ENCODE assay signal across 22 mouse cellular contexts in the genomic region with DNA sequence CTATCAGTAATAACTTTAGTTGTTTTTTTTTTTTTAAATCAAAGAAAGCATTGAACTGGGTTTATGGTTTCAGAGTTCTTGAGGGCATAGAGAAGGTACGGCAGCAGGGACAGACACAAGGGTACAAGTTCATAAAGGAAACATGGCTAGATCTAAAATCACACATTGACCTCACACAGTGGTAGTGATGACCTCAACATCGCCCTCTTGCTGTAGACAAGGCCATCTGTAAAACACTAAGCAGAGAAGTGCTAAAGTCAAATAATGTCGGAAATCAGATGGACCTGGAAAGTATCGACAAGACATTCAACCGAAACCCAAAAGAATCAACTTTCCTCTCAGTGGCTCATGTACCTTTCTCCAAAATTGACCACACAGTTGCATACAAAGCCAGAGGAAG.
DNase-seq lines count a peak whose midpoint lies in the region; ATAC-seq and TF ChIP-seq lines count a peak whose summit lies in the region.
"Had no signal": no experiment of that assay in that cellular context is flagged by ENCODE, and none has a peak within 500 bp of the region (broad histone marks: within the 10 kb centered on the region; RNA-seq: fewer than 3 reads in every experiment).

No protein-coding gene starts in this region.

- no peak for DNase-seq in gastrocnemius, adult 2 months
- DNase-seq in gastrocnemius, postnatal 14 days: no peak
- DNase-seq in 416B (ENCODE audit: low read depth): peak; percentile 2
- no peak for DNase-seq in frontal cortex, postnatal 10 days (ENCODE audit: low spot score in 2 of 2)
- no peak for DNase-seq in midbrain, embryonic 10.5 days (ENCODE audit: low spot score)
- DNase-seq: adrenal gland, adult 2 months; adrenal gland, postnatal 25 days; cerebellum, adult 11 months; cerebellum, adult 8-10 months; cerebellum, postnatal 14 days; gastrocnemius, postnatal 36 days; heart, adult 11 months; heart, postnatal 10 days had no signal

- H3K9me3 ChIP-seq in midbrain, embryonic 10.5 days (replicated peaks): no peaks in the 10 kb centered on the region
- H3K9me3 ChIP-seq: embryonic facial prominence, embryonic 13.5 days; forebrain, embryonic 12.5 days; heart, embryonic 13.5 days; hindbrain, embryonic 10.5 days; intestine, embryonic 15.5 days had no signal

- TF ChIP-seq CTCF in gastrocnemius, adult 2 months (IDR thresholded peaks at IDR 0.05): peak; percentile 16; the same call in 1 of the 2 replicates

- no peak overlapping the region for H3K27ac ChIP-seq in gastrocnemius, adult 2 months
- H3K27ac ChIP-seq in midbrain, embryonic 10.5 days (replicated peaks): no peak overlapping the region
- H3K27ac ChIP-seq: embryonic facial prominence, embryonic 13.5 days; forebrain, embryonic 12.5 days; heart, embryonic 13.5 days; hindbrain, embryonic 10.5 days; hindbrain, embryonic 14.5 days; intestine, embryonic 15.5 days had no signal

- no peaks in the 10 kb centered on the region for H3K36me3 ChIP-seq in midbrain, embryonic 10.5 days
- H3K36me3 ChIP-seq: embryonic facial prominence, embryonic 13.5 days; forebrain, embryonic 12.5 days; heart, embryonic 13.5 days; hindbrain, embryonic 10.5 days; intestine, embryonic 15.5 days had no signal

- no peaks in the 10 kb centered on the region for H3K27me3 ChIP-seq in midbrain, embryonic 10.5 days (ENCODE audit: low read depth, poor library complexity, severe bottlenecking)
- H3K27me3 ChIP-seq: embryonic facial prominence, embryonic 13.5 days; forebrain, embryonic 12.5 days; heart, embryonic 13.5 days; intestine, embryonic 15.5 days had no signal

- intact Hi-C loops in gastrocnemius, adult 2 months (cut with DNase I): no loop called here
- intact Hi-C loops in gastrocnemius, postnatal 14 days (cut with DNase I; ENCODE audit: low total_unique reads): no loop called here

- 91% methylated on average over 5 of the region's 5 CpGs for WGBS in midbrain, embryonic 10.5 days

- ATAC-seq in hematopoietic stem cell, adult 5-6 weeks (replicated peaks in 1 of 2; ENCODE audit: insufficient read depth in 1 of 2, low FRiP score in 2 of 2, low TSS enrichment in 1 of 2, low read depth in 1 of 2, poor library complexity in 2 of 2, severe bottlenecking in 2 of 2): peak; percentile 29 to 69; a peak in 3 of 4 replicates
- ATAC-seq in neutrophil, adult 5-6 weeks (ENCODE audit: extremely low read depth, insufficient number of reproducible peaks, low FRiP score, poor library complexity, severe bottlenecking): 0 out of 2 replicates have a peak, but pooled peaks have one; percentile 46
- ATAC-seq: forebrain, embryonic 16.5 days; intestine, embryonic 15.5 days had no signal

- no peak overlapping the region for H3K4me3 ChIP-seq in gastrocnemius, adult 2 months
- no peak overlapping the region for H3K4me3 ChIP-seq in midbrain, embryonic 10.5 days
- H3K4me3 ChIP-seq: embryonic facial prominence, embryonic 13.5 days; forebrain, embryonic 12.5 days; heart, embryonic 13.5 days; hindbrain, embryonic 10.5 days; intestine, embryonic 15.5 days had no signal

- H3K4me1 ChIP-seq in midbrain, embryonic 10.5 days: no peaks in the 10 kb centered on the region
- H3K4me1 ChIP-seq: embryonic facial prominence, embryonic 13.5 days; forebrain, embryonic 12.5 days; intestine, embryonic 15.5 days had no signal
